Mouse (Mus musculus) right cerebral cortex, postnatal 4 days (tissue): Measurements from ENCODE around the gene Mgst1.

Experiments used
- DNase-seq: peaks from one replicate; pipeline ENCODE4 v3.0.0-alpha.2; 2022

Gene Mgst1

GRCm38 (mm10) chr6:138139930-138140329 is at the start of gene Mgst1:
Mgst1 (plus strand) TSS chr6:138140316.
- DNase-seq = no peak

GRCm38 (mm10) chr6:138092432-138092831 is 47.7 kb upstream of the Mgst1 start:
- no peak for DNase-seq

GRCm38 (mm10) chr6:138095060-138095459 is 45.1 kb upstream of the Mgst1 start:
- DNase-seq = no peak

GRCm38 (mm10) chr6:138099646-138100045 is 40.5 kb upstream of the Mgst1 start:
- DNase-seq = no peak

GRCm38 (mm10) chr6:138101843-138102242 is 38.3 kb upstream of the Mgst1 start:
- no peak for DNase-seq

GRCm38 (mm10) chr6:138102940-138103339 is 37.2 kb upstream of the Mgst1 start:
- DNase-seq = no peak

- no peak for DNase-seq
Measured at GRCm38 (mm10) chr6:138104559-138104958, 35.6 kb upstream of the Mgst1 start.

- DNase-seq = no peak
Measured at GRCm38 (mm10) chr6:138117496-138117895, 22.6 kb upstream of the Mgst1 start.

GRCm38 (mm10) chr6:138128392-138129335 is 11.5 kb upstream of the Mgst1 start:
- no peak for DNase-seq

- DNase-seq = no peak
Measured at GRCm38 (mm10) chr6:138130541-138130940, 9.6 kb upstream of the Mgst1 start.

- peak; percentile 19 for DNase-seq
Measured at GRCm38 (mm10) chr6:138140336-138140735, 220 bp downstream of the Mgst1 start.

- no peak for DNase-seq
Measured at GRCm38 (mm10) chr6:138141111-138141592, 1.0 kb downstream of the Mgst1 start.

- no peak for DNase-seq
Measured at GRCm38 (mm10) chr6:138142604-138143003, 2.5 kb downstream of the Mgst1 start.

GRCm38 (mm10) chr6:138143450-138143849 is 3.3 kb downstream of the Mgst1 start:
- no peak for DNase-seq

- DNase-seq = peak; percentile 78
Measured at GRCm38 (mm10) chr6:138153111-138153510, 13.0 kb downstream of the Mgst1 start.

GRCm38 (mm10) chr6:138163920-138164319 is 23.8 kb downstream of the Mgst1 start:
- peak; percentile 23 for DNase-seq

GRCm38 (mm10) chr6:138171480-138172224 is 31.5 kb downstream of the Mgst1 start:
- peak; percentile 23 for DNase-seq
